Mouse (Mus musculus): Measurements from ENCODE around the gene Pls1. TPM values are rescaled to one million over a fixed set of nuclear protein-coding genes. Genes with fewer than 3 reads are reported as not detected.

The Pls1 gene
- polyA plus RNA-seq (2015; fragmentation: Nextera tagmentation; extraction: Ambion mirVana) = 2.6 and 2.8 TPM in 2 replicates

DNA sequence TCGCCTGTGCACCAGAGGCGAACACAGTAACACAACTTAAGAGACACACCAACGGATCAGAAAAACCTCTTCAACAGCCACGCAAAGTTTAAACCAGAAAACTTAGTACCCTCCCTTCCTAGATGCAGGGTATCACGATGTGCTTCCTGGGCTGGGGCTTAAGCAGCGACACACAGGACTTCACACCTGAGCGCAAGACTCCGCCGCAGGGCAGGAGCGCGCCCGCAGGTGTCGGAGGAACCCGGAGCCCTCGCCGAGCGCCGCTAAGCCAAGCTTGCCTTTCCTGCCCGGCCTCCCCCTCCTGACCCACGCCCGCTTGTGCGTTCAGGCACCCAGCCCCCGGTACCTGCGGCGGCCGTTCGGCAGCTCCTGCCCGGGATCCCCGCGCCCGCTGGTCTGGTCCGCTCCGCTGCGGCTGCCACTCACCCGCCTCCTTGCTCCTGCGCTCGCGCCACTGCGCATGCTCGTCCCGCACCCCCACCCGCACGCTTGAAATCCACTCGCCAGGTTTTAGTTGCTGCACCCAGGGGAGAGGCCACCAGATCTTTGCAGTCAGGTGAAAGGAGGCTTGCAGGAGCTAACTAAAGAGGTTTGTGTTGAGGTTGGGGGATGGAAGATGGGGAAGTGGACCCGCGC lies at the start of gene Pls1:
Gene Pls1, minus strand, starts transcription at position 487 of the 636 bp plus-strand sequence.
- under 1% methylated on average over 46 of the region's 46 CpGs for WGBS
- H3K9me3 ChIP-seq = peaks cover 4% of the 10 kb centered on the region; the same call in 1 of the 2 replicates
- no peaks in the 10 kb centered on the region for H3K36me3 ChIP-seq
- H3K4me3 ChIP-seq = peak within 1 kb of the TSS; percentile 56
- peaks cover 18% of the 10 kb centered on the region for H3K27me3 ChIP-seq
- ATAC-seq (ENCODE audit: low FRiP score, low read depth) = peak; percentile 87
- H3K27ac ChIP-seq = no peak within 1 kb of the TSS
- H3K4me1 ChIP-seq = 0 out of 2 replicates have a peak, but pooled peaks cover 3% of the 10 kb centered on the region
- H3K4me2 ChIP-seq (replicated peaks) = peak within 1 kb of the TSS; percentile 94
- peak within 1 kb of the TSS; percentile 70 for H3K9ac ChIP-seq

- Histone ChIP-seq H3K9me3 (no peaks in the 10 kb centered on the region), H3K4me1 (no peaks in the 10 kb centered on the region), H3K9ac (no peak overlapping the region), H3K4me3 (no peak overlapping the region), H3K27me3 (no peaks in the 10 kb centered on the region), H3K27ac (no peak overlapping the region), H3K36me3 (peaks cover 35% of the 10 kb centered on the region), H3K4me2 (replicated peaks) (no peak overlapping the region)
- ATAC-seq (ENCODE audit: low FRiP score, low read depth) = no peak
- 93% methylated on average over 2 of the region's 2 CpGs for WGBS
Observed at GRCm38 (mm10) chr9:95882751-95883150, 37.6 kb upstream of the Pls1 start.

DNA sequence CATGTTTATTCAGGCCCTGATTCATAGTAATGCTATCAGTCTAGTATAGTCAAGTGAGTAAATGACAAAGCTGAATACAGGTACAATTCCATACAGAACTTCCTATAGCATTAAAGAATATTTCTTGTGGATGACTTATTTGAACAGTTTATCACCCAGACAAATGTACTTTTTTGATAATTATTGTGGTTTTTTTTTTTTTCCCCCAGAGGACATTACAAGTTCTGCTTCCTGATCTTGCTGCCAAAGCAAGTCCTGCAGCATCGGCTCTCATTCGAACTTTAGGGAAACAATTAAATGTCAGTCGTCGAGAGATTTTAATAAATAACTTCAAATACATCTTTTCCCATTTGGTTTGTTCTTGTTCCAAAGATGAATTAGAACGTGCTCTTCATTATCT lies 33.1 kb upstream of the Pls1 start:
- no peak overlapping the region for H3K27ac ChIP-seq
- no peak overlapping the region for H3K4me2 ChIP-seq (replicated peaks)
- peaks cover 36% of the 10 kb centered on the region for H3K36me3 ChIP-seq
- 93% methylated on average over 5 of the region's 5 CpGs for WGBS
- ATAC-seq (ENCODE audit: low FRiP score, low read depth) = no peak
- H3K4me3 ChIP-seq = no peak overlapping the region
- no peak overlapping the region for H3K9ac ChIP-seq
- H3K9me3 ChIP-seq = no peaks in the 10 kb centered on the region
- no peaks in the 10 kb centered on the region for H3K27me3 ChIP-seq
- H3K4me1 ChIP-seq = no peaks in the 10 kb centered on the region

GRCm38 (mm10) chr9:95858027-95858570 lies 13.0 kb upstream of the Pls1 start:
- no peaks in the 10 kb centered on the region for H3K27me3 ChIP-seq
- H3K27ac ChIP-seq = peak overlapping the region; percentile 73
- under 1% methylated on average over 31 of the region's 31 CpGs for WGBS
- peaks cover 4% of the 10 kb centered on the region; the same call in 1 of the 2 replicates for H3K36me3 ChIP-seq
- peak overlapping the region; percentile 86 for H3K9ac ChIP-seq
- peak overlapping the region; percentile 90 for H3K4me2 ChIP-seq (replicated peaks)
- H3K4me3 ChIP-seq = peak overlapping the region; percentile 94
- 0 out of 2 replicates have a peak, but pooled peaks cover 2% of the 10 kb centered on the region for H3K4me1 ChIP-seq
- no peaks in the 10 kb centered on the region for H3K9me3 ChIP-seq
- peak; percentile 41 for ATAC-seq (ENCODE audit: low FRiP score, low read depth)

DNA sequence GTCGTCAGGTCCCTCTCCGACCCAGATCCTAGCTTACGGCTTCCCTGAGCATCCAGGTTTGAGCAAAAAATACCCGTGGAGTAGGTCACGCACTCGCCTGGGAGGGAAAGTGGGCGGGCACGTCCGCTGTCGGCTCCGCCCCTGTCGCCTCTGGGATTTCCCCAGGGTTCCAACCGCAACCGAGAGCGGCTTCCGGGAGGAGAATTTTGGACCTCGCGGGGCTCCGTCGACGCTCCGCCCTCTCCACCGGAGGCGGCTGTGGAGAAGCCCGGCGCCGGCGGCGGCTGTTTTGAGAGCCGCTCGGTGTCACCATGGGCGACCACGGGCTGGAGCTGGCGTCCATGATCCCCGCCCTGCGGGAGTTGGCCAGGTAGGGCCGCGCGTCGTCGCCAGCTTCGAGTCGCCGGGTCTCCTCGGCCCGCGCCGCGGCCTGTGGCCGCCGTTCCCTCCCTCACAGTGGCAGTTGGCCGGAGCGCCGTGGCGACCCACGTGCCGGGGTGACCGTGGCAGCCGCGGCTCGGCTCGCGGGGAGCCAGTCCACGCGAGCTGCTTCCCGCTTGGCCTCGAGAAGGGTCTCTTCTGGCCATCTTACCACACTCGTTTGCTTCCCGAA lies 12.4 kb upstream of the Pls1 start, which contains the start of gene Atr:
Gene Atr, plus strand, starts transcription at position 184 of the 613 bp plus-strand sequence.
- ATAC-seq (ENCODE audit: low FRiP score, low read depth) = peak; percentile 91
- H3K4me2 ChIP-seq (replicated peaks) = peak within 1 kb of the TSS; percentile 90
- H3K27ac ChIP-seq = peak within 1 kb of the TSS; percentile 73
- 0 out of 2 replicates have a peak, but pooled peaks cover 2% of the 10 kb centered on the region for H3K4me1 ChIP-seq
- peak within 1 kb of the TSS; percentile 86 for H3K9ac ChIP-seq
- peak within 1 kb of the TSS; percentile 94 for H3K4me3 ChIP-seq
- H3K27me3 ChIP-seq = no peaks in the 10 kb centered on the region
- under 1% methylated on average over 69 of the region's 69 CpGs for WGBS
- no peaks in the 10 kb centered on the region for H3K9me3 ChIP-seq
- H3K36me3 ChIP-seq = no peaks in the 10 kb centered on the region

- WGBS = 90% methylated on average over 4 of the region's 4 CpGs
- H3K27ac ChIP-seq = no peak overlapping the region
- no peak overlapping the region for H3K9ac ChIP-seq
- no peaks in the 10 kb centered on the region for H3K36me3 ChIP-seq
- no peak overlapping the region for H3K4me2 ChIP-seq (replicated peaks)
- no peak overlapping the region for H3K4me3 ChIP-seq
- ATAC-seq (ENCODE audit: low FRiP score, low read depth) = no peak
- H3K4me1 ChIP-seq = 0 out of 2 replicates have a peak, but pooled peaks cover 2% of the 10 kb centered on the region
- no peaks in the 10 kb centered on the region for H3K9me3 ChIP-seq
- no peaks in the 10 kb centered on the region for H3K27me3 ChIP-seq
Observed at GRCm38 (mm10) chr9:95856004-95856403, 10.9 kb upstream of the Pls1 start.

DNA sequence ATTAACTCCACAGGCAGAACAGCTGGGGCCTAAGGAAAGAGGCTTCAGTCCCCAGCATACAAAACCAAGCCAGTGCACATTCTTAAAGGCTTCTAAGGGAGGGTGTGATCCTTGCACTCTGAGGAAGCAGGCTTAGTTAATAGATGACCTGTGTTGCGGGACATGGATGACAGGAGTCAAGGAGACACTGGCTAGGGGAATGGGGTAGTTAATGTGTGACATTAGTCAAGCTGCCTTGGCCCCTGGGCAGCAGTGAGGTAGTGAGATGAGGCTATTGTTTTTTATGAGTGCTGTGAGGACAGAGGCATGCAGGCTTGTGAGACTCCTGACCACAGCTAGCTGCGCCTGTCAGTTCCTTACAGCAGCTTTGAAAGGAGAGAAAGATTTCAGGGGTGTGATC lies 9.8 kb upstream of the Pls1 start:
- Histone ChIP-seq H3K4me3 (no peak overlapping the region), H3K4me2 (replicated peaks) (no peak overlapping the region), H3K27me3 (no peaks in the 10 kb centered on the region), H3K27ac (no peak overlapping the region), H3K9ac (no peak overlapping the region), H3K36me3 (no peaks in the 10 kb centered on the region), H3K4me1 (0 out of 2 replicates have a peak, but pooled peaks cover 2% of the 10 kb centered on the region), H3K9me3 (no peaks in the 10 kb centered on the region)
- 71% methylated on average over 2 of the region's 2 CpGs for WGBS
- ATAC-seq (ENCODE audit: low FRiP score, low read depth) = no peak

- 21% methylated on average over 4 of the region's 4 CpGs for WGBS
Observed at GRCm38 (mm10) chr9:95852896-95853295, 7.8 kb upstream of the Pls1 start.

GRCm38 (mm10) chr9:95851671-95852070 lies 6.6 kb upstream of the Pls1 start:
- Histone ChIP-seq H3K4me1 (no peaks in the 10 kb centered on the region), H3K27me3 (no peaks in the 10 kb centered on the region), H3K4me2 (replicated peaks) (no peak overlapping the region), H3K9ac (0 out of 2 replicates have a peak overlapping the region, but pooled peaks have one; percentile 13), H3K27ac (no peak overlapping the region), H3K4me3 (no peak overlapping the region), H3K9me3 (no peaks in the 10 kb centered on the region), H3K36me3 (no peaks in the 10 kb centered on the region)
- WGBS = 50% methylated on average over 11 of the region's 11 CpGs
- ATAC-seq (ENCODE audit: low FRiP score, low read depth) = no peak

More at GRCm38 (mm10) chr9:95852896-95853295, 7.8 kb upstream of the Pls1 start:
- H3K36me3 ChIP-seq = no peaks in the 10 kb centered on the region
- no peaks in the 10 kb centered on the region for H3K27me3 ChIP-seq
- H3K9me3 ChIP-seq = no peaks in the 10 kb centered on the region
- H3K4me2 ChIP-seq (replicated peaks) = no peak overlapping the region
- H3K9ac ChIP-seq = no peak overlapping the region
- no peak overlapping the region for H3K4me3 ChIP-seq
- H3K27ac ChIP-seq = no peak overlapping the region
- ATAC-seq (ENCODE audit: low FRiP score, low read depth) = 0 out of 2 replicates have a peak, but pooled peaks have one; percentile 15
- 0 out of 2 replicates have a peak, but pooled peaks cover 2% of the 10 kb centered on the region for H3K4me1 ChIP-seq

DNA sequence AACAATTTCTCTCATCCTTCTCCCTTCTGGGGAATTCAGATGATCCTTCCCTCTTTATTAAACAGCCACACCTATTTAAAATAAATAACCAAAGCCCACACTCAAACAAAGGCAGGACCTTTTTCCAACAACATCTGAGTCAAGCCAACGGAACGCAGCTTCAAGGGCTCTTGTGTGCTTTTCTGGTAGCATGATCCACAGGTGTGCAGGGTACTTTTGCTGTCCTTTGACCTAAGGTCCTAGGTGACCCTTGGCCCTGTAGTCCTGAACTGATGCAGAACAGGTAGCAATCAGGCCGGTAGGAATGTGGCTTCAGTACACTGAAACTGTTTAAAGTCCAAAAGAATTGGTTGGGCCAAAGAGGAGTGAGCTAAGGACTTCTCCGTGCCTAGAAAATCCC lies 600 bp upstream of the Pls1 start:
- peak overlapping the region; percentile 94 for H3K4me2 ChIP-seq (replicated peaks)
- ATAC-seq (ENCODE audit: low FRiP score, low read depth) = no peak
- H3K4me1 ChIP-seq = 0 out of 2 replicates have a peak, but pooled peaks cover 3% of the 10 kb centered on the region
- peaks cover 18% of the 10 kb centered on the region for H3K27me3 ChIP-seq
- 69% methylated on average over 4 of the region's 4 CpGs for WGBS
- H3K9ac ChIP-seq = no peak overlapping the region
- H3K9me3 ChIP-seq = peaks cover 4% of the 10 kb centered on the region; the same call in 1 of the 2 replicates
- H3K36me3 ChIP-seq = no peaks in the 10 kb centered on the region
- no peak overlapping the region for H3K4me3 ChIP-seq
- H3K27ac ChIP-seq = no peak overlapping the region

DNA sequence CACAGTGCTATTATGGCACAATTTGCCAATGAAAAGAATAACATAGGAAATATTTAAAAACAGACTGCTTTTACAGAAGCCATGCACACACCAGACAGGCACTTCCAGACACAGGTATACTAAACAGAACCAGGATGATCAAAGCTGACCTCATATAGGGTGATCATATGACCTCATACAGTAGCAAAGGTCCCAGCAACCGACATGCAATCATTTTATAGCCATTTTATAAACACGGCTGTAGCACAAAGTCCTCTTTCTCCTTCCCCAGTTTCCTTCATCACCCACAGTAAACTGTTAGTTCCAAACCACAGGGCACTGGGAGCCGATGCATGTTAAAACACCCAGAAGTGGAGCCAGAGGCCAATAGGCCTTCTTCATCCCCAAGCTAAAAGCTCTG lies 5.7 kb downstream of the Pls1 start:
- ATAC-seq (ENCODE audit: low FRiP score, low read depth) = no peak
- H3K9ac ChIP-seq = no peak overlapping the region
- 69% methylated on average over 3 of the region's 3 CpGs for WGBS
- no peaks in the 10 kb centered on the region for H3K36me3 ChIP-seq
- H3K9me3 ChIP-seq = peaks cover 4% of the 10 kb centered on the region; the same call in 1 of the 2 replicates
- peaks cover 14% of the 10 kb centered on the region for H3K27me3 ChIP-seq
- no peak overlapping the region for H3K4me2 ChIP-seq (replicated peaks)
- no peak overlapping the region for H3K27ac ChIP-seq
- no peak overlapping the region for H3K4me3 ChIP-seq
- H3K4me1 ChIP-seq = 0 out of 2 replicates have a peak, but pooled peaks cover 3% of the 10 kb centered on the region

DNA sequence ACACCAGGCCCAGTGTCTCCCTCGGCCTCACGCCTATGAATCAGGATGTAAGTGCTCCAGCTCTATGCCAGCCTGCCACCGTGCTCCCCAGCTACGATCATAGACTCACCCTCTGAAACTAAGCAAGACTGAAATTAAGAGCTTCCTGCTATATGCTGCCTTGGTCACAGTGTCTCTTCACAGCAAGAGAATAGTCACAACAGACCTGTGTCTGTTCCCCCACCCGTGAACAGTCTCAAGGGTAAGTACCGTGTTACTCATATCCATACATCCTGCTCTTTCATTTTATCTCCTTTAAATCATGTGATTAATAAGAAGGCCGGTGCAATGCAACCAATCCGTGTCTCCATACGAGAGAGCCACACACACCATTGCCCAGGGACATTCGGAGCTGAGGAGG lies 9.4 kb downstream of the Pls1 start:
- H3K9me3 ChIP-seq = no peaks in the 10 kb centered on the region
- no peak overlapping the region for H3K4me2 ChIP-seq (replicated peaks)
- H3K27me3 ChIP-seq = no peaks in the 10 kb centered on the region
- H3K4me3 ChIP-seq = no peak overlapping the region
- H3K27ac ChIP-seq = no peak overlapping the region
- no peak overlapping the region for H3K9ac ChIP-seq
- no peaks in the 10 kb centered on the region for H3K36me3 ChIP-seq
- 91% methylated on average over 10 of the region's 10 CpGs for WGBS
- ATAC-seq (ENCODE audit: low FRiP score, low read depth) = no peak
- no peaks in the 10 kb centered on the region for H3K4me1 ChIP-seq

Measured in limb, embryonic 13.5 days (tissue).